Mouse (Mus musculus): ENCODE data around the gene Metrn.
A peak's percentile ranks its signal among the peaks of the same experiment; 100 is the strongest.

Gene Metrn

GRCm38 (mm10) chr17:25806507-25806906, 9.6 kb upstream of the Metrn start:
- DNase-seq: no peak

GRCm38 (mm10) chr17:25802825-25803517, 6.0 kb upstream of the Metrn start:
- DNase-seq: no peak

GRCm38 (mm10) chr17:25801029-25801428, 4.1 kb upstream of the Metrn start:
- peak; percentile 77 to 81 for DNase-seq

GRCm38 (mm10) chr17:25796211-25796771, 645 bp downstream of the Metrn start:
- DNase-seq: peak in 1 of 2 experiments; percentile 34

GRCm38 (mm10) chr17:25795609-25796092, 1.3 kb downstream of the Metrn start, which contains the start of gene AC134908.4:
AC134908.4 (minus strand) TSS chr17:25795659.
- DNase-seq: peak; percentile 67 to 79

GRCm38 (mm10) chr17:25794998-25795397, 1.9 kb downstream of the Metrn start:
- no peak for DNase-seq

- DNase-seq: no peak
These were observed 2.7 kb downstream of the Metrn start for GRCm38 (mm10) chr17:25794197-25794596.

- peak; percentile 70 to 76 for DNase-seq
These were observed 4.3 kb downstream of the Metrn start, which contains the start of gene Fam173a for GRCm38 (mm10) chr17:25792615-25793014. Fam173a (minus strand) TSS chr17:25792901.

GRCm38 (mm10) chr17:25791843-25792527, 5.0 kb downstream of the Metrn start:
- DNase-seq: peak; percentile 69 to 80

- no peak for DNase-seq
These were observed 5.6 kb downstream of the Metrn start for GRCm38 (mm10) chr17:25791320-25791842.

GRCm38 (mm10) chr17:25786781-25787504, 10.0 kb downstream of the Metrn start:
- DNase-seq: no peak

GRCm38 (mm10) chr17:25786280-25786679, 10.7 kb downstream of the Metrn start, which contains the start of gene Ccdc78:
Ccdc78 (plus strand) TSS chr17:25786580.
- DNase-seq: no peak

GRCm38 (mm10) chr17:25785281-25785745, 11.6 kb downstream of the Metrn start, which contains the start of gene Haghl:
Haghl (minus strand) TSS chr17:25785673.
- DNase-seq: peak; percentile 95 to 97

GRCm38 (mm10) chr17:25783861-25784574, 12.9 kb downstream of the Metrn start:
- DNase-seq: no peak

- peak; percentile 35 to 46 for DNase-seq
These were observed 13.8 kb downstream of the Metrn start for GRCm38 (mm10) chr17:25783086-25783485.

- no peak for DNase-seq
These were observed 15.6 kb downstream of the Metrn start for GRCm38 (mm10) chr17:25781339-25781738.

- DNase-seq: no peak
These were observed 19.0 kb downstream of the Metrn start for GRCm38 (mm10) chr17:25777948-25778347.

GRCm38 (mm10) chr17:25775318-25776062, 21.4 kb downstream of the Metrn start:
- peak; percentile 56 to 60 for DNase-seq

- peak; percentile 95 to 98 for DNase-seq
These were observed 23.3 kb downstream of the Metrn start, which contains the start of gene Narfl for GRCm38 (mm10) chr17:25773549-25774120. Narfl (plus strand) TSS chr17:25773776.

GRCm38 (mm10) chr17:25769331-25769730, 27.6 kb downstream of the Metrn start:
- no peak for DNase-seq
